In the genomic region with DNA sequence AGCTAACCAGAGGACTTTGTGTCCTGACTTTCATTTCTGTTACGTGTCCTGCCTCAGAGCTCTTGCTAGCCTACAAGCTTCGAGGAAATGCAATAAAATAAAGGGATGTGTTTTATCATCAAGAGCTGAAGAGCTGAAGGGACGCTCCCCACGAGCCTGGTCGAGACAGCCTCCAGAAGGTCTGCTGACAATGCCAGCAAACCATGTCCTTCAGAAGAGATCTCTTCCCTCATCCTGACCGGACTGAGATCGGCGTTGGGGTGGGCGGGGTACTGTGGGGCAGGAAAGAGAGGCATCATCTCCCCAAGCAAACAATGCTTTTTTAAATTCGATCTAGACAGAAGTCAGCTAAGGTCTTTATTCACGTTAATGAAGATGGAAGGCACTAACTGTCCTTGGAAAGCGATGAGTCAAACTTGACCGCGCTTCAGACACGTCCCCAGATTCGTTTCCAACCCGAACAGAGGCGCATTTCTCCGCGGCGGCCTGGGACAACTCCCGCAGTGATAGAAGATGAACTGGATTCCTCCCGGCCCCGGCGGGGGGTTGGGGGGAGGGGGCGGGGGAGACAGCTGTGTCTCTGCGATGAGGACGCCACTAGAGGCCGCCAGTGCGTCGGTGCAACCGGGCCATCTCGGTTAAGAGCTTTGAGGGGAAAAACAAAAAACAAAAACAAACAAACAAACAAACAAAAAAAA, we compare ENCODE assay signal across 8 mouse cellular contexts. TPM values are rescaled to one million over a fixed set of nuclear protein-coding genes. Genes with fewer than 3 reads are reported as not detected.
DNase-seq lines count a peak whose midpoint lies in the region; ATAC-seq and TF ChIP-seq lines count a peak whose summit lies in the region.

No protein-coding gene starts in this region.

- H3K4me2 ChIP-seq in forebrain, embryonic 16.5 days (ENCODE audit: low read length), result peak overlapping the region; percentile 89
- H3K4me2 ChIP-seq in hindbrain, embryonic 11.5 days (replicated peaks; ENCODE audit: low read depth, low read length), result peak overlapping the region; percentile 53

- WGBS in forebrain, embryonic 16.5 days, result under 1% methylated on average over 33 of the region's 33 CpGs
- WGBS in hindbrain, embryonic 11.5 days, result under 1% methylated on average over 33 of the region's 33 CpGs
- under 1% methylated on average over 33 of the region's 33 CpGs for WGBS in midbrain, embryonic 10.5 days

- H3K27ac ChIP-seq in forebrain, embryonic 16.5 days (ENCODE audit: low read length), result peak overlapping the region; percentile 51
- H3K27ac ChIP-seq in hindbrain, embryonic 11.5 days (ENCODE audit: low read depth, low read length), result no peak overlapping the region
- no peak overlapping the region for H3K27ac ChIP-seq in midbrain, embryonic 10.5 days (replicated peaks)

- H3K27me3 ChIP-seq in E14TG2a.4 (ENCODE audit: insufficient read depth, low read length), result peaks cover 73% of the 10 kb centered on the region
- peaks cover 14% of the 10 kb centered on the region for H3K27me3 ChIP-seq in forebrain, embryonic 16.5 days (replicated peaks; ENCODE audit: control insufficient read depth, insufficient read depth, low read length)
- H3K27me3 ChIP-seq in hindbrain, embryonic 11.5 days (ENCODE audit: control insufficient read depth, insufficient read depth, low read length), result peaks cover 54% of the 10 kb centered on the region
- peaks cover 89% of the 10 kb centered on the region for H3K27me3 ChIP-seq in midbrain, embryonic 10.5 days (ENCODE audit: low read depth, poor library complexity, severe bottlenecking)

- peak overlapping the region; percentile 60 for H3K4me3 ChIP-seq in E14TG2a.4 (replicated peaks; ENCODE audit: low read length)
- peak overlapping the region; percentile 79 for H3K4me3 ChIP-seq in forebrain, embryonic 16.5 days (replicated peaks; ENCODE audit: low read length)
- H3K4me3 ChIP-seq in hindbrain, embryonic 11.5 days (ENCODE audit: low read depth, low read length), result peak overlapping the region; percentile 29
- peak overlapping the region; percentile 55 for H3K4me3 ChIP-seq in midbrain, embryonic 10.5 days

- no peak for TF ChIP-seq POLR2A in brain, embryonic 14.5 days (IDR thresholded peaks at IDR 0.05; ENCODE audit: borderline replicate concordance, extremely low read depth, insufficient read depth, insufficient read length, poor library complexity, severe bottlenecking)

- H3K9me3 ChIP-seq in E14TG2a.4 (ENCODE audit: low read length), result no peaks in the 10 kb centered on the region
- H3K9me3 ChIP-seq in forebrain, embryonic 16.5 days (ENCODE audit: control insufficient read depth, low read length), result no peaks in the 10 kb centered on the region
- no peaks in the 10 kb centered on the region for H3K9me3 ChIP-seq in hindbrain, embryonic 11.5 days (ENCODE audit: control insufficient read depth, low read length)
- H3K9me3 ChIP-seq in midbrain, embryonic 10.5 days (replicated peaks), result no peaks in the 10 kb centered on the region

- TF ChIP-seq CTCF in E14TG2a.4 (conservative IDR thresholded peaks at IDR 0.05; ENCODE audit: low read length), result peak; percentile 21; the same call in 1 of the 2 replicates
- peak; percentile 69 for TF ChIP-seq CTCF in brain, embryonic 14.5 days (IDR thresholded peaks at IDR 0.05; ENCODE audit: borderline replicate concordance, extremely low read depth, insufficient read depth, insufficient read length)

- H3K4me1 ChIP-seq in E14TG2a.4 (replicated peaks; ENCODE audit: low read depth, low read length), result peaks cover 62% of the 10 kb centered on the region
- H3K4me1 ChIP-seq in forebrain, embryonic 16.5 days (replicated peaks; ENCODE audit: control insufficient read depth, insufficient read depth, low read length), result peaks cover 48% of the 10 kb centered on the region
- peaks cover 6% of the 10 kb centered on the region for H3K4me1 ChIP-seq in hindbrain, embryonic 11.5 days (replicated peaks; ENCODE audit: control insufficient read depth, insufficient read depth, low read length)
- H3K4me1 ChIP-seq in midbrain, embryonic 10.5 days, result peaks cover 62% of the 10 kb centered on the region

- H3K9ac ChIP-seq in forebrain, embryonic 16.5 days (replicated peaks; ENCODE audit: low read depth, low read length), result peak overlapping the region; percentile 42
- no peak overlapping the region for H3K9ac ChIP-seq in hindbrain, embryonic 11.5 days (ENCODE audit: low read depth, low read length)

- ATAC-seq in forebrain, embryonic 16.5 days, result no peak
- peak; percentile 26 for ATAC-seq in hindbrain, embryonic 11.5 days (ENCODE audit: low FRiP score)

- no peaks in the 10 kb centered on the region for H3K36me3 ChIP-seq in E14TG2a.4 (ENCODE audit: insufficient read depth, low read length)
- no peaks in the 10 kb centered on the region for H3K36me3 ChIP-seq in forebrain, embryonic 16.5 days (ENCODE audit: control insufficient read depth, insufficient read depth)
- no peaks in the 10 kb centered on the region for H3K36me3 ChIP-seq in hindbrain, embryonic 11.5 days (ENCODE audit: control insufficient read depth, insufficient read depth, low read length)
- no peaks in the 10 kb centered on the region for H3K36me3 ChIP-seq in midbrain, embryonic 10.5 days

- peak; percentile 81 for DNase-seq in brain, embryonic 14.5 days (ENCODE audit: low read depth)
- peak; percentile 79 for DNase-seq in hindbrain, embryonic 11.5 days (ENCODE audit: low spot score)
- peak; percentile 75 to 82 for DNase-seq in layer of hippocampus, postnatal 36 days
- DNase-seq in midbrain, embryonic 10.5 days (ENCODE audit: low spot score), result peak; percentile 78
- peak; percentile 91 for DNase-seq in right cerebral cortex, postnatal 4 days
- no peak for DNase-seq in c-Kit-positive CD71-positive TER-119-positive erythroid progenitor cells, embryonic 14.5 days (ENCODE audit: low spot score)

RNA-seq across cellular contexts. Expression of gene Gm37419, which starts 5.2 kb away (rescaled TPM):
- not detected in 2 replicates for polyA plus RNA-seq in brain, embryonic 14.5 days (2012; rRNA removed)
- not detected in 2 replicates for polyA plus RNA-seq in forebrain, embryonic 16.5 days (2015; fragmentation: Nextera tagmentation; extraction: Ambion mirVana)
- polyA plus RNA-seq in hindbrain, embryonic 11.5 days (2014; fragmentation: Nextera tagmentation; extraction: Ambion mirVana), result not detected in 2 replicates
- not detected for total RNA-seq in layer of hippocampus, postnatal 36 days (2021)
- not detected in 2 replicates for polyA plus RNA-seq in midbrain, embryonic 10.5 days (2016; fragmentation: Nextera tagmentation; extraction: Ambion mirVana)

RNA-seq across cellular contexts. Expression of gene Bcl6, which starts 5.6 kb away (rescaled TPM):
- 3.5 and 5.5 TPM in 2 replicates for polyA plus RNA-seq in brain, embryonic 14.5 days (2012; rRNA removed)
- polyA plus RNA-seq in forebrain, embryonic 16.5 days (2015; fragmentation: Nextera tagmentation; extraction: Ambion mirVana), result 2.4 and 2.5 TPM in 2 replicates
- 0.06 and 0.11 TPM in 2 replicates for polyA plus RNA-seq in hindbrain, embryonic 11.5 days (2014; fragmentation: Nextera tagmentation; extraction: Ambion mirVana)
- 10 to 100 TPM; 55.3 to 66.4 TPM for total RNA-seq in layer of hippocampus, postnatal 36 days (2021)
- 0.02 and 0.07 TPM in 2 replicates for polyA plus RNA-seq in midbrain, embryonic 10.5 days (2016; fragmentation: Nextera tagmentation; extraction: Ambion mirVana)

RNA-seq across cellular contexts. Expression of gene Rtp2, which starts 50.8 kb away (rescaled TPM):
- polyA plus RNA-seq in brain, embryonic 14.5 days (2012; rRNA removed), result 0.04 and 0.07 TPM in 2 replicates
- 0.11 TPM in 1 of 2 replicates, not detected in the other for polyA plus RNA-seq in forebrain, embryonic 16.5 days (2015; fragmentation: Nextera tagmentation; extraction: Ambion mirVana)
- not detected in 2 replicates for polyA plus RNA-seq in hindbrain, embryonic 11.5 days (2014; fragmentation: Nextera tagmentation; extraction: Ambion mirVana)
- under 1 TPM; 0.40 to 0.48 TPM for total RNA-seq in layer of hippocampus, postnatal 36 days (2021)
- not detected in 2 replicates for polyA plus RNA-seq in midbrain, embryonic 10.5 days (2016; fragmentation: Nextera tagmentation; extraction: Ambion mirVana)

Comparison
In these comparisons a context has a peak if more than half of its experiments do, and no peak if none do; other contexts are left out.
1. H3K4me3 ChIP-seq: peak in every context shown above with its lines; median percentile 79 in forebrain, embryonic 16.5 days; 60 in E14TG2a.4; 55 in midbrain, embryonic 10.5 days; 29 in hindbrain, embryonic 11.5 days.